Mouse (Mus musculus) lung, postnatal 36 days (tissue): Measurements from ENCODE around the gene Gucy2c.
A peak's percentile ranks its signal among the peaks of the same experiment; 100 is the strongest.

Experiments
- DNase-seq: peaks from one replicate; pipeline ENCODE4 v3.0.0; 2022; ENCODE audit warnings: mixed read lengths

Gucy2c gene

GRCm38 (mm10) chr6:136660831-136661705 is 120.5 kb downstream of the Gucy2c start:
- no peak for DNase-seq

GRCm38 (mm10) chr6:136659226-136659625 is 122.3 kb downstream of the Gucy2c start:
- DNase-seq: peak; percentile 47

- DNase-seq: no peak
Measured at GRCm38 (mm10) chr6:136658303-136658702, 123.3 kb downstream of the Gucy2c start.

- DNase-seq: no peak
Measured at GRCm38 (mm10) chr6:136655786-136656185, 125.8 kb downstream of the Gucy2c start.

GRCm38 (mm10) chr6:136654470-136654869 is 127.1 kb downstream of the Gucy2c start:
- DNase-seq: no peak

- no peak for DNase-seq
Measured at GRCm38 (mm10) chr6:136653331-136653730, 128.2 kb downstream of the Gucy2c start.

- no peak for DNase-seq
Measured at GRCm38 (mm10) chr6:136650664-136651063, 130.9 kb downstream of the Gucy2c start.

GRCm38 (mm10) chr6:136647455-136647861 is 134.1 kb downstream of the Gucy2c start:
- peak; percentile 26 for DNase-seq
